Mouse (Mus musculus) stomach, postnatal 0 days (tissue): ENCODE measurements at regions not wholly inside any gene's neighbourhood (a gene's known extent, or its start where the extent isn't known, plus 50 kb on each side); places are given as distances from the start of the nearest gene placed in this dataset.

Source experiments
- ATAC-seq: fragments of 200-750 bp; cut with Nextera tagmentation; 2 replicates; pipeline ENCODE4 v1.8.0; 2017; ENCODE audit not compliant: low FRiP score, low TSS enrichment
- DNase-seq: peaks from one replicate; pipeline ENCODE4 v3.0.0-alpha.2; 2016; ENCODE audit warnings: low spot score
- H3K27ac ChIP-seq: fragments of 300-500 bp; sonication (generic); replicated peaks from 2 replicates; pipeline ENCODE4 v1.5.1; 2014; ENCODE audit warnings: mild to moderate bottlenecking, control low read depth
- H3K27me3 ChIP-seq: fragments of 300-500 bp; sonication (generic); 2 replicates; pipeline ENCODE4 v1.6.1; 2014; ENCODE audit warnings: low read length; ENCODE audit not compliant: control insufficient read depth, insufficient read depth
- H3K36me3 ChIP-seq: fragments of 300-500 bp; sonication (generic); 2 replicates; pipeline ENCODE4 v1.6.1; 2014; ENCODE audit warnings: low read length, mixed read lengths; ENCODE audit not compliant: control insufficient read depth, insufficient read depth
- H3K4me1 ChIP-seq: fragments of 300-500 bp; sonication (generic); replicated peaks from 2 replicates; pipeline ENCODE4 v1.6.1; 2014; ENCODE audit warnings: antibody characterized with exemption; ENCODE audit not compliant: control insufficient read depth, insufficient read depth
- H3K4me2 ChIP-seq: fragments of 300-500 bp; sonication (generic); replicated peaks from 2 replicates; pipeline ENCODE4 v1.6.1; 2014; ENCODE audit warnings: low read depth, mild to moderate bottlenecking, control low read depth, moderate library complexity
- H3K4me3 ChIP-seq: fragments of 300-500 bp; sonication (generic); 2 replicates; pipeline ENCODE4 v1.5.1; 2014; ENCODE audit warnings: low read depth, low read length, control low read depth
- H3K9ac ChIP-seq: fragments of 300-500 bp; sonication (generic); 2 replicates; pipeline ENCODE4 v1.6.1; 2014; ENCODE audit warnings: mild to moderate bottlenecking, low read length, control low read depth, mixed read lengths
- H3K9me3 ChIP-seq: fragments of 300-500 bp; sonication (generic); 2 replicates; pipeline ENCODE4 v1.6.1; 2016; ENCODE audit warnings: low read length; ENCODE audit not compliant: control insufficient read depth
- CTCF ChIP-seq: IDR thresholded peaks from 2 replicates; pipeline ENCODE4 v1.5.1; 2016; ENCODE audit warnings: antibody characterized with exemption, low read depth, mild to moderate bottlenecking, moderate library complexity
- EP300 ChIP-seq: optimal IDR thresholded peaks from 2 replicates; pipeline ENCODE3; 2016; ENCODE audit warnings: antibody characterized with exemption
- WGBS: fragments of 180-500 bp; shearing (Covaris S2); extraction: QIAGEN DNeasy Blood & Tissue Kit; methylation state at CpG from one replicate; pipeline ENCODE4 v1.1.7; 2014; 5-methylcytosine and 5-hydroxymethylcytosine counted together

DNA sequence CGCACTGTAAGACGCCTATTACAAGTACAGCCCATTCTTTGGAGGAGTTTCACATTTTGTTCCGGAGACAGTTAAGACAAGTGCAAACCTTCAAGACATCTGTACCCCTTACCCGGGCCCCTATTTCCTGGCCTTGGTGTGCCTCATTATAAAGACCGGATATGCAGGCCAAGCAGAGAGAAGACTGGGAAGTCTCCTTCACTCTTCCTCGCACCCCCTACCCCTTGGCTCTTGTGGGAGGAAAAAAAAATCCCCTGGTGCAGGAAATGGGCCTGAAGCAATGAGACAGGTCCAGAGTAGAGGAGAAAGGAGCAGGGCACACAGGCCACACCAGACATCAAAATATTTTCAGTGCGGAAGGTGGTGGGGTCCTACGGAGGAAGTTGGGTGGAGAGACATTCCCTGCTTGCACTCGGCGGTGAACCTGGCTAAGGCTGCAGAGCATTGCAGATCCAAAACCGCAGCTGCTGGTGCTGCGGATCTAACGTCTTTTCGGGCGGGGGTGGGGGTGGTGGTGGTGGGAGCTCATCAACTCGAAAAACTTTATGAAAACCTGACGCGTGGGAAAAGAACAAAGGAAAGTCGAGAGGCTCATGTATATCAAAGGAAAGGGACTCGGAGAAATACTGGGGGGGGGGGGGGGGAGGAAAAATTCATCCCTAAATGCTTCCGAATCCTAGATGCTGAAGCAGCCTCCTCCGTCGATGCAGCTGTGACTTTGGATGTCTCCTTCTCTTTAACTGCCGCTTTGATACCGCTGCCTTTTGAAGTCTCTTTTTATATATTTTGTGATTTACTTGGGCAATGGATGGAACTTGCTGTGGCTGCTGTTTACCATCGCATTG lies 72.6 kb downstream of the S1pr1 start:
- whole genome bisulfite sequencing, result 4% methylated on average over 26 of the region's 26 CpGs
- H3K4me3 ChIP-seq, result peak overlapping the region; percentile 33
- H3K36me3 ChIP-seq, result no peaks in the 10 kb centered on the region
- peak overlapping the region; percentile 53 for H3K9ac ChIP-seq
- H3K4me2 ChIP-seq, result peak overlapping the region; percentile 65
- H3K9me3 ChIP-seq, result no peaks in the 10 kb centered on the region
- H3K27ac ChIP-seq, result peak overlapping the region; percentile 49; the same call in 1 of the 2 replicates
- DNase-seq, result peak; percentile 18
- H3K4me1 ChIP-seq, result no peaks in the 10 kb centered on the region
- TF ChIP-seq CTCF (no peak), EP300 (no peak)
- peak; percentile 62 for ATAC-seq
- no peaks in the 10 kb centered on the region for H3K27me3 ChIP-seq

GRCm38 (mm10) chr3:115641411-115641810 lies 73.5 kb downstream of the S1pr1 start:
- no peaks in the 10 kb centered on the region for H3K4me1 ChIP-seq
- peak; percentile 37 for DNase-seq
- H3K27me3 ChIP-seq, result no peaks in the 10 kb centered on the region
- no peaks in the 10 kb centered on the region for H3K36me3 ChIP-seq
- ATAC-seq, result peak; percentile 72; the same call in 1 of the 2 replicates
- TF ChIP-seq EP300 (no peak), CTCF (no peak)
- H3K4me2 ChIP-seq, result peak overlapping the region; percentile 65; the same call in 1 of the 2 replicates
- H3K9ac ChIP-seq, result no peak overlapping the region
- H3K4me3 ChIP-seq, result no peak overlapping the region
- no peak overlapping the region for H3K27ac ChIP-seq
- H3K9me3 ChIP-seq, result no peaks in the 10 kb centered on the region
- 27% methylated on average over 6 of the region's 6 CpGs for WGBS

GRCm38 (mm10) chr3:115635487-115635886 lies 79.4 kb downstream of the S1pr1 start:
- no peak for ATAC-seq

DNA sequence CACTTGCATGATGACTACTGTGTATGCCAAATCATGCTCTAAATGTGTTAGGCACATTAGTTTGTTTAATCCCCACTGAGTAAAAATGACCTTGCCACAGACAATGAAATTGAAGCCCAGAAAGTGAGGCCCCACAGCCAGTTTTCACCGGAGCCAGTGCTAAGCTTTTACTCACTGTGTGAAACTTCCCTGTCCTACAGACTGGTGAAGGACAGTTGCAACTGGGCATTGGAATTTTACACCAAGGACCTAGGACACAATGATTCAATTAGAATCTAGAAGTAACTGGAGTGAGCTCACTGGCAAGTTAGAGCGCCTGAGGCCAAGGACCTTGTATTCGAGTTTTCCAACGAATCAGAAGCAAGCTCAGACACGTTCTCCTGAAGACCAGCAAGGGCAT lies 79.8 kb downstream of the S1pr1 start:
- no peak overlapping the region for H3K27ac ChIP-seq
- no peak for ATAC-seq
- TF ChIP-seq EP300 (no peak), CTCF (no peak)
- H3K9me3 ChIP-seq, result no peaks in the 10 kb centered on the region
- no peaks in the 10 kb centered on the region for H3K36me3 ChIP-seq
- H3K4me3 ChIP-seq, result no peak overlapping the region
- no peak overlapping the region for H3K9ac ChIP-seq
- H3K4me2 ChIP-seq, result no peak overlapping the region
- H3K4me1 ChIP-seq, result no peaks in the 10 kb centered on the region
- H3K27me3 ChIP-seq, result no peaks in the 10 kb centered on the region
- WGBS, result 87% methylated on average over 5 of the region's 5 CpGs
- no peak for DNase-seq

More at GRCm38 (mm10) chr3:115635487-115635886, 79.4 kb downstream of the S1pr1 start:
- Histone ChIP-seq H3K9me3 (no peaks in the 10 kb centered on the region), H3K4me1 (no peaks in the 10 kb centered on the region), H3K4me2 (no peak overlapping the region), H3K27me3 (no peaks in the 10 kb centered on the region), H3K9ac (no peak overlapping the region), H3K27ac (no peak overlapping the region), H3K4me3 (no peak overlapping the region), H3K36me3 (no peaks in the 10 kb centered on the region)
- TF ChIP-seq EP300, result no peak
- no peak for TF ChIP-seq CTCF
- WGBS, result 57% methylated on average over 4 of the region's 4 CpGs
- DNase-seq, result no peak

DNA sequence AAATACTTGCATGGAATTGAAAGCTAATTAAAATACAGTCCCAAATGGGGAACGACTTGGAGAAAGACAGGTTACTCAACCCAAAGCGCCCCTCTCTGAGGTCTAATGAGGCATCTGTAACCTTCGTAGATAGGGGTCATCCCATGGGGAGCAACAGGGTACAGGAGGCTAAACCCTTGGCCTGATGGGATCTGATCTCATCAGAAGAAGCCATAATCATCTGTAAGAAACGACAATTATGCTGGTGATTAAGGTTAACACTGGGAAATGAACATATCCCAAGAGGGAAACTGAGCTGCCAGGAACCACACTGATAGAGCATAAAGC lies 82.5 kb downstream of the S1pr1 start:
- Histone ChIP-seq H3K4me1 (no peaks in the 10 kb centered on the region), H3K4me3 (no peak overlapping the region), H3K27me3 (no peaks in the 10 kb centered on the region), H3K36me3 (no peaks in the 10 kb centered on the region), H3K27ac (no peak overlapping the region), H3K9me3 (no peaks in the 10 kb centered on the region), H3K4me2 (no peak overlapping the region), H3K9ac (no peak overlapping the region)
- ATAC-seq, result no peak
- WGBS, result 77% methylated on average over 4 of the region's 4 CpGs
- no peak for DNase-seq
- TF ChIP-seq CTCF, result no peak
- TF ChIP-seq EP300, result no peak

- no peak for DNase-seq
- H3K4me3 ChIP-seq, result no peak overlapping the region
- WGBS, result 82% methylated on average over 17 of the region's 17 CpGs
- H3K27me3 ChIP-seq, result no peaks in the 10 kb centered on the region
- no peaks in the 10 kb centered on the region for H3K36me3 ChIP-seq
- H3K9me3 ChIP-seq, result no peaks in the 10 kb centered on the region
- H3K4me2 ChIP-seq, result no peak overlapping the region
- H3K4me1 ChIP-seq, result no peaks in the 10 kb centered on the region
- ATAC-seq, result no peak
- TF ChIP-seq EP300, result no peak
- no peak for TF ChIP-seq CTCF
- H3K9ac ChIP-seq, result no peak overlapping the region
- no peak overlapping the region for H3K27ac ChIP-seq
Measured at GRCm38 (mm10) chr3:115631573-115632416, 83.1 kb downstream of the S1pr1 start.
